Mouse (Mus musculus) forelimb bud, embryonic 11.5 days (tissue): ENCODE results near the gene Tmtc4.
A peak's percentile ranks its signal among the peaks of the same experiment; 100 is the strongest.

Experiments
- DNase-seq: peaks from one replicate; pipeline ENCODE4 v3.0.0-alpha.2; 2012; ENCODE audit warnings: low read depth, low spot score

Gene Tmtc4

GRCm38 (mm10) chr14:122983226-122984215 is at the start of gene Tmtc4:
Tmtc4 (minus strand) TSS chr14:122984035.
- peak; percentile 96 for DNase-seq

GRCm38 (mm10) chr14:123032435-123032834 is 48.6 kb upstream of the Tmtc4 start:
- no peak for DNase-seq

GRCm38 (mm10) chr14:123027876-123028275 is 44.0 kb upstream of the Tmtc4 start:
- DNase-seq, result no peak

GRCm38 (mm10) chr14:123022981-123023380 is 39.1 kb upstream of the Tmtc4 start:
- no peak for DNase-seq

- DNase-seq, result no peak
These were observed 32.5 kb upstream of the Tmtc4 start for GRCm38 (mm10) chr14:123016310-123016709.

- no peak for DNase-seq
These were observed 31.9 kb upstream of the Tmtc4 start for GRCm38 (mm10) chr14:123015687-123016086.

- DNase-seq, result no peak
These were observed 25.5 kb upstream of the Tmtc4 start for GRCm38 (mm10) chr14:123009108-123010018.

- DNase-seq, result no peak
These were observed 24.8 kb upstream of the Tmtc4 start for GRCm38 (mm10) chr14:123008672-123009071.

- no peak for DNase-seq
These were observed 19.9 kb upstream of the Tmtc4 start for GRCm38 (mm10) chr14:123003715-123004114.

- no peak for DNase-seq
These were observed 17.6 kb upstream of the Tmtc4 start for GRCm38 (mm10) chr14:123001391-123001790.

- no peak for DNase-seq
These were observed 13.6 kb upstream of the Tmtc4 start for GRCm38 (mm10) chr14:122997465-122997864.

- no peak for DNase-seq
These were observed 10.1 kb upstream of the Tmtc4 start for GRCm38 (mm10) chr14:122993935-122994334.

GRCm38 (mm10) chr14:122992937-122993336 is 9.1 kb upstream of the Tmtc4 start:
- no peak for DNase-seq

- no peak for DNase-seq
These were observed 6.8 kb upstream of the Tmtc4 start for GRCm38 (mm10) chr14:122990521-122991052.

- no peak for DNase-seq
These were observed 2.6 kb upstream of the Tmtc4 start for GRCm38 (mm10) chr14:122986404-122986803.

GRCm38 (mm10) chr14:122982571-122983225 is 1.1 kb downstream of the Tmtc4 start:
- DNase-seq, result no peak

- DNase-seq, result no peak
These were observed 1.9 kb downstream of the Tmtc4 start for GRCm38 (mm10) chr14:122981831-122982485.

- no peak for DNase-seq
These were observed 5.0 kb downstream of the Tmtc4 start for GRCm38 (mm10) chr14:122978871-122979270.

- DNase-seq, result no peak
These were observed 6.1 kb downstream of the Tmtc4 start for GRCm38 (mm10) chr14:122977797-122978140.

- DNase-seq, result no peak
These were observed 6.6 kb downstream of the Tmtc4 start for GRCm38 (mm10) chr14:122977056-122977796.
